In genomic region chr7:143367366-143368266, GRCm38 (mm10) we compare ENCODE assay signal across 9 mouse cellular contexts.
A peak's percentile ranks its signal among the peaks of the same experiment; 100 is the strongest.
DNase-seq lines count a peak whose midpoint lies in the region; ATAC-seq and TF ChIP-seq lines count a peak whose summit lies in the region.
"Had no signal": no experiment of that assay in that cellular context is flagged by ENCODE, and none has a peak within 500 bp of the region (broad histone marks: within the 10 kb centered on the region; RNA-seq: fewer than 3 reads in every experiment).

No protein-coding gene starts in this region.

- ATAC-seq in forebrain, embryonic 13.5 days: no peak
- no peak for ATAC-seq in forebrain, embryonic 12.5 days (ENCODE audit: low FRiP score)
- ATAC-seq in midbrain, postnatal 0 days (ENCODE audit: low FRiP score): no peak
- ATAC-seq in liver, embryonic 14.5 days (ENCODE audit: insufficient read depth): no peak
- ATAC-seq in stomach, embryonic 16.5 days (ENCODE audit: insufficient read depth, low FRiP score): no peak

- no peak for TF ChIP-seq EP300 in liver, embryonic 14.5 days (IDR thresholded peaks at IDR 0.05; ENCODE audit: low read depth)

- no peak overlapping the region for H3K27ac ChIP-seq in forebrain, embryonic 13.5 days
- no peak overlapping the region for H3K27ac ChIP-seq in forebrain, embryonic 12.5 days
- H3K27ac ChIP-seq in midbrain, postnatal 0 days (ENCODE audit: low read depth, low read length): no peak overlapping the region
- H3K27ac ChIP-seq in midbrain, embryonic 10.5 days (replicated peaks): no peak overlapping the region
- no peak overlapping the region for H3K27ac ChIP-seq in liver, embryonic 14.5 days
- no peak overlapping the region for H3K27ac ChIP-seq in stomach, embryonic 16.5 days (ENCODE audit: low read length)

- H3K4me1 ChIP-seq in forebrain, embryonic 13.5 days: peaks cover 10% of the 10 kb centered on the region
- H3K4me1 ChIP-seq in forebrain, embryonic 12.5 days: peaks cover 6% of the 10 kb centered on the region; the same call in 1 of the 2 replicates
- H3K4me1 ChIP-seq in midbrain, postnatal 0 days (ENCODE audit: insufficient read depth, low read length): no peaks in the 10 kb centered on the region; the same call in 1 of the 2 replicates
- H3K4me1 ChIP-seq in midbrain, embryonic 10.5 days: peaks cover 15% of the 10 kb centered on the region
- peaks cover 0 to 16% of the 10 kb centered on the region in 2 experiments; a peak in 2 of 4 replicates for H3K4me1 ChIP-seq in liver, embryonic 14.5 days (replicated peaks; ENCODE audit: control insufficient read depth in 2 of 2, insufficient read depth in 2 of 2, low read length in 1 of 2)
- H3K4me1 ChIP-seq in stomach, embryonic 16.5 days (ENCODE audit: control insufficient read depth, insufficient read depth, low read length): peaks cover 16% of the 10 kb centered on the region; the same call in 1 of the 2 replicates

- peaks cover 90% of the 10 kb centered on the region for H3K27me3 ChIP-seq in forebrain, embryonic 13.5 days
- peaks cover 81% of the 10 kb centered on the region for H3K27me3 ChIP-seq in forebrain, embryonic 12.5 days
- no peaks in the 10 kb centered on the region for H3K27me3 ChIP-seq in midbrain, postnatal 0 days (ENCODE audit: insufficient read depth, low read length)
- peaks cover 30% of the 10 kb centered on the region for H3K27me3 ChIP-seq in midbrain, embryonic 10.5 days (ENCODE audit: low read depth, poor library complexity, severe bottlenecking)
- no peaks in the 10 kb centered on the region for H3K27me3 ChIP-seq in liver, embryonic 14.5 days (ENCODE audit: control insufficient read depth, insufficient read depth, low read length)
- H3K27me3 ChIP-seq in stomach, embryonic 16.5 days (ENCODE audit: control insufficient read depth, insufficient read depth, low read length): no peaks in the 10 kb centered on the region

- no peak overlapping the region for H3K4me3 ChIP-seq in forebrain, embryonic 13.5 days
- H3K4me3 ChIP-seq in forebrain, embryonic 12.5 days (replicated peaks): no peak overlapping the region
- H3K4me3 ChIP-seq in midbrain, postnatal 0 days (ENCODE audit: low read depth, low read length): no peak overlapping the region
- H3K4me3 ChIP-seq in midbrain, embryonic 10.5 days: no peak overlapping the region
- peak overlapping the region in 1 of 2 experiments; percentile 12; a peak in 2 of 4 replicates for H3K4me3 ChIP-seq in liver, embryonic 14.5 days (ENCODE audit: insufficient read depth in 1 of 2, low read depth in 2 of 2, low read length in 2 of 2)
- peak overlapping the region; percentile 10 for H3K4me3 ChIP-seq in stomach, embryonic 16.5 days (replicated peaks; ENCODE audit: low read length)

- intact Hi-C loops in left cerebral cortex, postnatal 10 days (cut with DNase I): no loop called here

- H3K4me2 ChIP-seq in forebrain, embryonic 13.5 days: peak overlapping the region; percentile 20
- H3K4me2 ChIP-seq in forebrain, embryonic 12.5 days: no peak overlapping the region
- H3K4me2 ChIP-seq in midbrain, postnatal 0 days (ENCODE audit: low read depth, low read length, poor library complexity, severe bottlenecking): no peak overlapping the region
- peak overlapping the region; percentile 17 for H3K4me2 ChIP-seq in liver, embryonic 14.5 days (ENCODE audit: low read depth)
- H3K4me2 ChIP-seq in stomach, embryonic 16.5 days (ENCODE audit: low read depth, low read length): peak overlapping the region; percentile 39

- DNase-seq in midbrain, postnatal 0 days (ENCODE audit: low spot score): peak; percentile 12
- DNase-seq in midbrain, embryonic 10.5 days (ENCODE audit: low spot score): no peak
- no peak for DNase-seq in liver, embryonic 14.5 days (ENCODE audit: low read depth in 3 of 3, low spot score in 3 of 3)
- DNase-seq in left cerebral cortex, postnatal 10 days (ENCODE audit: extremely low spot score in 1 of 2, low spot score in 2 of 2): no peak
- DNase-seq in left cerebral cortex, adult 9 months (ENCODE audit: low spot score in 2 of 2): no peak
- DNase-seq: right cerebral cortex, postnatal 14 days had no signal

- TF ChIP-seq CTCF in midbrain, postnatal 0 days (IDR thresholded peaks at IDR 0.05): no peak
- no peak for TF ChIP-seq CTCF in liver, embryonic 14.5 days (IDR thresholded peaks at IDR 0.05; ENCODE audit: low read depth)

- no peaks in the 10 kb centered on the region for H3K9me3 ChIP-seq in forebrain, embryonic 13.5 days (replicated peaks)
- H3K9me3 ChIP-seq in forebrain, embryonic 12.5 days: no peaks in the 10 kb centered on the region
- no peaks in the 10 kb centered on the region for H3K9me3 ChIP-seq in midbrain, postnatal 0 days (ENCODE audit: low read length)
- H3K9me3 ChIP-seq in midbrain, embryonic 10.5 days (replicated peaks): no peaks in the 10 kb centered on the region
- H3K9me3 ChIP-seq in liver, embryonic 14.5 days (ENCODE audit: control insufficient read depth, low read length): no peaks in the 10 kb centered on the region
- no peaks in the 10 kb centered on the region for H3K9me3 ChIP-seq in stomach, embryonic 16.5 days (replicated peaks; ENCODE audit: control insufficient read depth, low read length)

- 44% methylated on average over 20 of the region's 20 CpGs for WGBS in forebrain, embryonic 13.5 days
- 54% methylated on average over 20 of the region's 20 CpGs for WGBS in forebrain, embryonic 12.5 days
- 69% methylated on average over 20 of the region's 20 CpGs for WGBS in midbrain, postnatal 0 days
- 78% methylated on average over 20 of the region's 20 CpGs for WGBS in midbrain, embryonic 10.5 days
- 44% methylated on average over 20 of the region's 20 CpGs for WGBS in liver, embryonic 14.5 days (ENCODE audit: insufficient replicate concordance)
- WGBS in stomach, embryonic 16.5 days: 38% methylated on average over 20 of the region's 20 CpGs

- no peak overlapping the region for H3K9ac ChIP-seq in forebrain, embryonic 13.5 days
- H3K9ac ChIP-seq in forebrain, embryonic 12.5 days: no peak overlapping the region
- no peak overlapping the region for H3K9ac ChIP-seq in midbrain, postnatal 0 days (replicated peaks; ENCODE audit: low read length, poor library complexity, severe bottlenecking)
- H3K9ac ChIP-seq in liver, embryonic 14.5 days (replicated peaks): no peak overlapping the region
- H3K9ac ChIP-seq in stomach, embryonic 16.5 days (ENCODE audit: low read length): peak overlapping the region; percentile 55; the same call in 1 of the 2 replicates

- H3K36me3 ChIP-seq in forebrain, embryonic 13.5 days (ENCODE audit: poor library complexity, severe bottlenecking): no peaks in the 10 kb centered on the region
- H3K36me3 ChIP-seq in forebrain, embryonic 12.5 days (replicated peaks): no peaks in the 10 kb centered on the region
- no peaks in the 10 kb centered on the region for H3K36me3 ChIP-seq in midbrain, postnatal 0 days (ENCODE audit: insufficient read depth, low read length)
- H3K36me3 ChIP-seq in midbrain, embryonic 10.5 days: no peaks in the 10 kb centered on the region
- H3K36me3 ChIP-seq in liver, embryonic 14.5 days (replicated peaks; ENCODE audit: control insufficient read depth, insufficient read depth, low read depth): no peaks in the 10 kb centered on the region
- H3K36me3 ChIP-seq in stomach, embryonic 16.5 days (ENCODE audit: control insufficient read depth, insufficient read depth, low read length): no peaks in the 10 kb centered on the region

Comparison
In these comparisons a context has a peak if more than half of its experiments do, and no peak if none do; other contexts are left out.
1. H3K4me2 ChIP-seq: peak in forebrain, embryonic 13.5 days (single experiment), liver, embryonic 14.5 days (single experiment) and stomach, embryonic 16.5 days (single experiment); none in forebrain, embryonic 12.5 days (single experiment) and midbrain, postnatal 0 days (single experiment).